Mouse (Mus musculus) thymus, postnatal 25 days (tissue): ENCODE results near the gene Lipc.

Source experiments
- DNase-seq: peaks from one replicate; pipeline ENCODE4 v3.0.0; 2022

Gene Lipc

DNA sequence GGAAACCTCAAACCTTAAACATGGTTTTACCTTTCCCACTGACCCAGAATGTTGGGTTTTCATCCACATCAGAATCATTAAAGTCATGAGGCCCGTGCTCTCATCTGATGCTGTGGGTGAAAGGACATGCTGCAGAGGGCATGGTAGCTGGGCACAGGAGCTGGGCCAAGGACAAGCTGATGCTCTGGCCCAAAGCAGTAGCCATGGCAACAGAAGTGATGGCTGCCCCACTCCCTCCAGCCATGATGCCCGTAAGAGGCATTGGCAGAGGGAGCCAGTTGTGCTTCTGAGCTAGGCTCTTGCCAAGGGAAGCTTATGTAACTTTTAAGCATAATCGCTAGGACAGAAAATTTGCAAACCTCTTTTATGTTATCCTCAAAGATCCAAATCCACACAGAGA is 2.2 kb upstream of the Lipc start:
- no peak for DNase-seq

- DNase-seq: no peak
Observed at GRCm38 (mm10) chr9:70949336-70949735, 2.7 kb downstream of the Lipc start.

DNA sequence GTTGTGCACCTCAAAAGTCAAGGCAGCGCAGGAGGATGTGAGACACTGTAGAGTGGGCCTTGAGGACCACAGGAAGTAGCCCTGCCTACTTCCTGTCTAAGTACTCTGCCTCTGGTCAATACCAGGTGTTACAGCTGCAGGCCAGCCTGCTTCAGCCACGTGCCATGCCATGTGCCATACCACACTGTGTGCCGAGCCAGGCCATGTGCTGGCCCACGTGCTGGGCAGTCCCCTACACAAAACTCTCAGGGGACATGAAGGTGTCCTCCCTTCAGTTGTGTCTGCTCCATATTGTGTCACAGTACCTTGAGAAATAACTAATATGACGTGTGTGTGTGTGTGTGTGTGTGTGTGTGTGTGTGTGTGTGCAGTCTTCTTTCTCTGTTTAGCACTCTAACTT is 4.7 kb downstream of the Lipc start:
- DNase-seq: no peak

GRCm38 (mm10) chr9:70942686-70943333 is 9.2 kb downstream of the Lipc start:
- no peak for DNase-seq

DNA sequence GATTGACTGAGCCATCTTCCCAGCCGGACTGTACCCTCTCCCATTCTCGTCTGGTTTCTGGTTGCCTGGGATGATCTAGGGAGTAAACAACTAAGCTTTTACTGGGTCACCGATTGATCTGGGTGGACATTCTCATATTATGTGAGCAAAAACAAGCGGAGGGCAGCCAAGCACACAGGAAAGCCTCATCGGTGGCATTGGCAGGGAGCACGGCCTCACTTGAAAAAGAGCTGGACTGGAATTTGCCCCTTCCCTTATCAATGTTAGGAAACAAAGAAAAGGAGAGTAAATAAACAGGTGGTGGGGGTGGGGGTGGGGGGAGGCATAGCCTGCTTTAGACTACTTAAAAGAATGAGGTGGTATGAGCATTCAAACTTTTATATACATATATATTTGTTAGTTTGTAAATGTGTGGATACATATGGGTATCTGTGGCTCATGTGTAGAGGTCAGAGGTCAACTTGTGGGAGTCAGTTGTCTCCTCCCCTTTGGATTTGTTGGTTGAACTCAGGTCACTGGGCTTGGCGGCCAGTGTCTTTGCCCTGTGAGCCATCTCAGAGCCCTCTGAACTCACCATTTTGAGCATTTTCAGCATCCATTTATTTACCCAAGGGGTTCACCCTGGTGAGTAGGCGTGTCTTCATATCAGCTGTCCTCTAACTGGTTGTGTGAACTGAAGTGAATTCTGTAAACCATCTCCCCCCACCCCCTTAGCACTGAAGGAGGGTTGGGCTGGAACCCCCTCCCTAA is 12.1 kb downstream of the Lipc start:
- no peak for DNase-seq

DNA sequence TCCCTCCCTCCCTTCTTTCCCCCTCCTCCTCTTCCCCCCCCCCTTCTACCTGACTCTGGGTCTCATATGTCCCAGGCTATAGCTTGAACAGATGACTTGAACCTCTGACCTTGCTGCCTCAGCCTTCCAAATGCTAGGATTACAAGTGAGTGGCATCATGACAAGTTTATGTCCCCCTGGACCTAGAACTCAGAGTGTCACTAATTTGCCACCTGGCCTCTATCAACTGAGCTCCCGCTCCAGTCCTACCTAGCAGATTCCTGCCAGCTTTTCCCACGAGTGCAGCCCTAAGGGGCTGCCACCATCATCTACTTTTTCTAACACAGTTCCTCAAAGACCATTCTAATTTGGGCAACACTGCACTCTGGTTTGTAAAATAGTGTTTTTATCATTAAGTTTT is 13.2 kb downstream of the Lipc start:
- no peak for DNase-seq

DNA sequence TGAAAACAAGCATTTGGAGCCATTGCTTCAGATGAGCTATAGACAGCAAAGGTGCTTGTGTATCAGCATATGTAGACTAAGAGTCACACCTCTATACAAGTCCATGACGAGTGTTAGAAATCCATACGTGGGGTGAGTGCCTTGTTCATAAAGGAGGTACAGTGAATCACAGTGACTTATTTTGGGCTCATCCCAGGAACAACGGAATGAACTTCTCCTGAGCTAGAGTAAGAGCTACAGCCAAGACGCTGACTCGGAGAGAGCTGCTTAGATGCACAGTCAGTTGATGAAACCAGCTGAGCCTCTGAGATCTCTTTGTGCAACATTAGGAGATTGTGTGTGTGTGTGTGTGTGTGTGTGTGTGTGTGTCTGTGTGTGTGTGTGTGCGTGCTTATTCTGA is 13.9 kb downstream of the Lipc start:
- DNase-seq: no peak

GRCm38 (mm10) chr9:70934587-70935295 is 17.3 kb downstream of the Lipc start:
- no peak for DNase-seq

DNA sequence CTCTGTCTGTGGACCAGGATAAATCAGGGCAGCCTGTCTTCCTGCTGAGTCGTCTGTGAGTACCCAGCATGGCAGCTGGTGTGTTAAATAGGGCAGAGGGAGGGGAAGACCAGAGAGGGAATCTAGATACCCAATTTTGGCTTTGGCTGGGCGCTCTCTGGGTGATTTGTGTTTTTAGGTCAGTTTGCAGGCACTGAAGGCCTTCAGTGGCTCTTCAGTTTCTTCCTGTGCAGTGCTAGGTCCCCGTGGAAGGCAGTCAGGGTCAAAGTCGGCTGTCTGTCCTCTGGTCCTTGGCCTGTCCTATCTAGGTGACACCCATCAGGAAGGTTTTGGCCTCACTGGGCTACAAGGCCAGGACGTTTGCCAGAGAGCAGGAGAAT is 21.4 kb downstream of the Lipc start:
- no peak for DNase-seq

DNA sequence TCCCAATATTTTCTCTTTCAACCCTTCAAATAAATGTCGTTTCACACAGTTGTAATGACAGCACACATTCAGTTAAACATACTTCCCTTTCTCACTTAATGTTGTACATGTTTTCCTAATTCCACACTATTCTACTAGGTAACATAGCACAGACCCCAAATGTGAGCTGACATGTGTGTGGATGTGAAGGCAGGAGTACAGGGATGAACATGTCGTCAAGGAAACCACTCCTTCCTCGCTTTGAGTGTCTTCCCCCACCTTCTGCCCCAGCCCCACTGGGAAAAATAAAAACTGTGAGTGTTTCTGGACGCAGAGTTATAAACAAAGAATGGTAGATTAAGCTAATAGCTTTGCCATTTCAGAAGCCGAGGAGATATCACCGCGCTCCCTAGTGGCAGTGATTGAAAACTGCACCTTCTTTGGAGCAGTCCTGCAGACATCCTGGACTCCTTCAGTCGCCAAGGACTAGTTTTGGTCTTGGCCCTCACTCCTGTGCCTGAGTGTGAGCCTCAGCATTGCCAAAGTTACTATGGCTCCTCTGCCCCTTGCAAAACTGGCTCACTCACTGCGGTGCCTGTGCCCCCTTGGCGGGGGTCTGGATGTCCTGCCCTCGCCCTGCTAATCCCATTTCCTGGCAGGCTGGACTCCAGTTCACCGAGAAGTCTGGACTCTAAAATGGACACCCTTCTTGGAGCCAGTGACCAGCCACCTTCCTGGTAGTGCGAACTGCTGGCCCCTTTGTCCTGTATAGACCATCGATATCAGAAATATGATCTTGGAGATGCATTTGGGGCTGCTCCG is 22.0 kb downstream of the Lipc start:
- DNase-seq: peak; percentile 31

- no peak for DNase-seq
Observed at GRCm38 (mm10) chr9:70928472-70928871, 23.6 kb downstream of the Lipc start.

DNA sequence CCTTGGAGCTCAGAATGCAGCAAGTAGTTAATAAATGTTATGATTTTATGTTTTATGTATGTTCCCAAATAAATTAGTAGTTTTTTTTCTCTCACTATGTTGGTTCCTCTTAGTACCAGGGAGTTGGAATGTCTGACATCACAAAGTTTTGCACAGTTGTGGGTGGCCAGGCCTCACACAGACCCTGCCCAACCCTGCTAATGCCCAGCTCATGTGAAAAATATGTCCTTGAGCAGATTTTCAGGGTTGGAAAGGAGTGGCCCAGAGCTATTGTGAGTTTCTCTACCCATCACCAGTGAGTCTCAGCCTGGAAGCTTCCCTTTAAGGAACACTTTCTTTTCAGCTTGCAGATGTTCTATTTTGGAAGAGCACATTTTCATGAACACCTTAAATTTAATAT is 24.3 kb downstream of the Lipc start:
- DNase-seq: no peak

DNA sequence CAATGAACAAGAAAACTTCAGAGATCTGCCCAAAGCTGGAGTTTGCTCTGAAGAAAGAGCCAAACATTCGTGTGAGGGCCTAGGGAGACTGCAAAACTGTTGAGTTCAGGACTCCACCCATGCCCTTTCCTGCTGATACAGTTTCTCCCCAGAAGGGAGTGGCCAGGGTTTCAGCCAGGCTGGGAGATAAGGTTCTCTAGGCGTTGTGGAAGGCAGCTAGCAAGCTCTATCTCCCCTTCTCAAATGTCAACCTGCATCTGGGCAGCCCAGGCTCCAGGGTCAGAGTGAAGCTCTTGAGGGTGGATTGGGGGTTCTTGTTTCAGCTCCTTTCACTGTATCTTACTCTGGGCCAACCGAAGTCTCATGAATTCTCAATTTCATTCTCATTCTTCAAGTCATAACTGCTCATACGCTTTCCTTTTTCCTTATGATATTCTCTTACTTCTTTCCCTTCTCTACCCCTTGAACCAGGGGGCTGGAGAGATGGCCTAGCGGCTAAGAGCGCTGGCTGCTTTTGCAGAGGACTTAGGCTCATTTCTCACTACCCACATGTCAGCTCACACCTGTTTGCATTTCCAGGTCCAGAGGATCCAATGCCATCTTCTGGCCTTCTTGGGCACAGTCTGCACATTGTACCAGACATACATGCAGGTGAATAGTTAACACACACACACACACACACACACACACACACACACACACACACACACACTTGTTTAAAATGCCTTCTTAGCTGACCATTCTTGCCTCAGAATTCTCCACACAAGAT is 25.0 kb downstream of the Lipc start:
- no peak for DNase-seq

DNA sequence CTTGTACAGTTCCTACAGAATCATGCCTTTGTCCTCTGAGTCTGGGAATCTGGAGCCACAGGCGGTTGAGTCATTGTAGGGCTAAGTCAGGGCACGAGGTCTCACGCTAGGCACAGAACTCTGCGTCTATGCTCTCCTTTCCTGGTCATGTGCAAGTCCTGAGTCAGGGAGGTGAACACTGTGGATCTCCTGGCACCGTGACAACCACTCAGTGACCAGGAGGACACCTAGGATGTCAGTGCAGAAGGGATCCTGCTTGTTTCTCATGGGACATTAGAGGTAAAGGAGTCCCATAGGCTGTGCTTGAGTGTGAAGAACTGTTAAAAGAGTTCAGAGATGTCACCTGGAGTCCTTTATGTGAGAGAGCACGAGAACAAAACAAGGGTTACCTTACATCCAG is 26.8 kb downstream of the Lipc start:
- DNase-seq: no peak

DNA sequence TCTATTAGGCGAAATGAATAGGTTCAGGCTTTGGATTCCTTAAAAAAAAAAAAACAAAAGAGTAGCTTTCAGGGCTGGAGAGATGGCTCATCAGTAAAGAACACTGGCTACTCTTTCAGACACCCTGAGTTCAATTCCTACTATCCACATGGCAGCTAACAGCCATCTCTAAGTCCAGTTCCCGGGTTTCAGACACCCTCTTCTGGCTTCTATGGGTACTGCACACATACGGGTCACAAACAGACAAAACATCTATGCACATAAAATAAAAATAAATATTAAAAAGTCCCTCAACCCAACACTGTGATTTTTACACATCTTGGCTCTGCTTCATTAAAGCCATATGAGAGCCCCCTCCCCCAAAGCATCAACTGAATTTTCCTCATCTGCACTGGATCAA is 27.3 kb downstream of the Lipc start:
- peak; percentile 14 for DNase-seq

GRCm38 (mm10) chr9:70921781-70922565 is 30.1 kb downstream of the Lipc start:
- DNase-seq: no peak

- DNase-seq: no peak
Observed at GRCm38 (mm10) chr9:70921132-70921531, 30.9 kb downstream of the Lipc start.

DNA sequence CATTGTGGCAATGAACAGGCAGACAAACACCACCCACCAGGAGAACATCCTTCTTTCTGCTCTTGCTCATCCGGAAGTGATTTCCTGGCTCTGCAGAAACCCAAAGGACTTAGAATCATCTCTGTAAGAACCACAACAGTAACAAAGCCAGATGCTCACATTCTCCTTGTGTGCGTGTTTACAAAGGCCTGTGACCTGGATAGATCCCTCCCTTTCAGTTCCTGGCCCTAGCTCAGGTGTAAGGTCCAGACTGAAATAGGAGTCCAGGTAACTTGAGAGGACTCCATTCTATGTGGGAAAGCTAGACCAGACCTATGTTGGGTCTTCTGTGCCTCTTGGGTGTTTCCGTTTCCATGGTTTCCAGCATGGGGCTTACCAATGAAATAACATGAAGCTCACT is 32.8 kb downstream of the Lipc start:
- DNase-seq: no peak

- DNase-seq: no peak
Observed at GRCm38 (mm10) chr9:70916516-70916915, 35.5 kb downstream of the Lipc start.

DNA sequence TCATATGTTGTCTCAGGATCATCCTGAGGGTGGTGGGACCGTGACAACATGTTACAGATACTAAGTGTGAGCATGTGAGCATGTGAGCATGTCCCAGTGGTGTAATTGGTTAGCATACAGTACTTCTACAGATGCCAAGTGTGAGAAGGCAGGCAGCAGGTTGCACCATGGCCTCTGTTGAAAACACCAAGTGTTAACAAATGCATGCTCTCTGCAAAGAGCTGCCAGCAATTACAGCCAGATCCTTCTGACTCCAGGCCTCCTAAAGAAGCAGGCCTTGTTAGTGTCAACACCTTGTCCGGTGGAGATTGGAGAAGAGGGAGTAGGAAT is 36.7 kb downstream of the Lipc start:
- no peak for DNase-seq

GRCm38 (mm10) chr9:70914659-70915355 is 37.2 kb downstream of the Lipc start:
- no peak for DNase-seq
